Mouse (Mus musculus): Measurements from ENCODE around the gene Tuba3b.

DNA sequence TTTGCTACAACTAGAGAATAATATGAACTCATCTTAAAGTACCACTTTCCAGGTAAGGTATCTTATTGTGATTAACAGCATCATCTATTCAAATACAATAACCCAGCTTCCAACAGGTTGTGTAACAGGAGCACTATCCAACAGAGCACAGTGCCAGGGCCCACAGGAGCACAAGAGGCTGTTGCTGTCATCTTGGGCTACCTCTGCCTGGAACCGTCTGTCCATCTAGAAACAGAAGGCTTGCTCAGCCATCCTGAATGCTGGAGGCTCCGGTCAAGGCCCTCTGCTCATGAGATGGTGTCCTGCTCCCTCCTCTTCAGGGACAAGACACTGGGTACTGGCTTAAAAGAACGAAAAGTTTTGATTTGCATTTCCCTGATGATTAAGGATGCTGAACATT, 47.7 kb upstream of the Tuba3b start:
- TF ChIP-seq EP300 (IDR thresholded peaks at IDR 0.05; ENCODE audit: low read depth), result no peak
- no peak for TF ChIP-seq CTCF (IDR thresholded peaks at IDR 0.05; ENCODE audit: low read depth)
